Mouse (Mus musculus) G1E (cell line): Measurements from ENCODE around the gene Slc29a1.

Experiments used
- GATA1 ChIP-seq: IDR thresholded peaks from 2 replicates; pipeline ENCODE4 v1.6.1; 2012; ENCODE audit warnings: borderline replicate concordance, low read length, inconsistent platforms, mixed read lengths
- POLR2AphosphoS5 ChIP-seq: IDR thresholded peaks from 2 replicates; pipeline ENCODE4 v1.6.1; 2012; ENCODE audit warnings: low read depth, low read length, inconsistent platforms; ENCODE audit not compliant: insufficient replicate concordance

DNA sequence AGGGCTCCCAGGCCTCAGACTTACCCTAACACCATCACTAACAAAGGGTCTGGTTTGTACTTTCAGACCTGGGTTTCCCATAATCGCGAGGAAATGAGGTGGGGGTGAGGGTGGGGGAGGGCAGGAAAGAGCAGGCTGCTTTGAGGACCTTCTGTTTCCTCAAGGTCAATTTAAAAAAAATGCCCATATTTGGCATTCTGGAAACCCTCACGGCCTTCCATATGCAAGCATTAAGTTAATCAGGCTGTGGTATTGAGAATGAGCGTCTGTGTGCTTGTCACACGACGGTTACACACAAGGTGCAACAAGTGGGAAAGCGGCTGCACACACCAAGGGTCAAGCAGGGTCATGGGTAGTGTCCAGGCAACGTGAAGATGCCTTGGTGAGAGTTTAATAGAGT is 12.6 kb upstream of the Slc29a1 start:
- TF ChIP-seq GATA1 (no peak), POLR2AphosphoS5 (no peak)
